8 mouse cellular contexts compared by ENCODE assay signal in the genomic region with DNA sequence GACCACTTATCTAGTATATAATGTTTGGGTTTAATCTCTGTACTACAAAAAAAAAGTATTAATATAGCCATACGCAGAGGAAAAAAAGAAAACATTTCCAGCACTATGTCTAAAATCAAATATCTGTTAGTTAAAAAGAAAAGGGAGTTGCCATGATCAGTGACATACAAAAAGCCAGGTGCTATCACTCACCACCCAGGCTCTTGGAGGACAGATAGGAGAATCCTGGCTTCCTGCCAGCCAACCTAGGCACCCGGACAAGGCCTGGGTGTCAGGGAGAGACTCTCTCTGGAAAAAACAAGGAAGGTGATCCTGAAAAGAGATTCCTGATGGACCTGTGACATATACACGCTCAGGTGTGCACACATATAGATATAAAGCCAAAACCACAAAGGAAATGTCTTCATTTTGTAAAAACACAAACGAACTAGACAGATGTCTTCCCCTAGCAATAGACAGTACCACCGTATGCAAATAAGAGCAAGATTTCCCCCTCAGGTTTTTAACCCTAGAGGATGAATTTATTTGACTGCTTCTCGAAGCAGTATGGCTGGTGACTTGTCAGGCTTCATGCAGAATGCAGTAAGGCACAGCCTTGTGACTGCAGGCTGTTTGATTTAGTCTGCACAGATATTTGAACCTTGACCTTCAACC. TPM values are rescaled to one million over a fixed set of nuclear protein-coding genes. Genes with fewer than 3 reads are reported as not detected.
DNase-seq lines count a peak whose midpoint lies in the region; ATAC-seq and TF ChIP-seq lines count a peak whose summit lies in the region.

No protein-coding gene starts in this region.

- H3K9me3 ChIP-seq in lung, postnatal 0 days (ENCODE audit: low read length): no peaks in the 10 kb centered on the region
- H3K9me3 ChIP-seq in limb, embryonic 11.5 days (ENCODE audit: control insufficient read depth, low read length): no peaks in the 10 kb centered on the region
- H3K9me3 ChIP-seq in neural tube, embryonic 15.5 days (replicated peaks): no peaks in the 10 kb centered on the region

- DNase-seq in adrenal gland, postnatal 10 days: peak; percentile 31
- no peak for DNase-seq in adrenal gland, postnatal 4 days (ENCODE audit: low spot score in 2 of 2)
- no peak for DNase-seq in lung, postnatal 0 days (ENCODE audit: low spot score)
- no peak for DNase-seq in lung, postnatal 10 days
- no peak for DNase-seq in limb, embryonic 11.5 days (ENCODE audit: low spot score)
- no peak for DNase-seq in layer of hippocampus, postnatal 25 days (ENCODE audit: extremely low spot score in 1 of 2, low spot score in 1 of 2)
- no peak for DNase-seq in layer of hippocampus, adult 18-20 months (ENCODE audit: low spot score in 2 of 2)

- no peaks in the 10 kb centered on the region for H3K36me3 ChIP-seq in lung, postnatal 0 days (ENCODE audit: insufficient read depth, low read length)
- no peaks in the 10 kb centered on the region for H3K36me3 ChIP-seq in limb, embryonic 11.5 days (ENCODE audit: control insufficient read depth, insufficient read depth, low read length)
- H3K36me3 ChIP-seq in neural tube, embryonic 15.5 days: no peaks in the 10 kb centered on the region

- peak overlapping the region; percentile 19; the same call in 1 of the 2 replicates for H3K4me3 ChIP-seq in lung, postnatal 0 days (ENCODE audit: low read depth, low read length)
- H3K4me3 ChIP-seq in limb, embryonic 11.5 days (ENCODE audit: low read depth, low read length): no peak overlapping the region
- peak overlapping the region; percentile 44 for H3K4me3 ChIP-seq in neural tube, embryonic 15.5 days (replicated peaks)

- no peak for TF ChIP-seq EP300 in lung, postnatal 0 days (IDR thresholded peaks at IDR 0.05)

- H3K4me2 ChIP-seq in lung, postnatal 0 days (replicated peaks; ENCODE audit: low read depth, low read length): peak overlapping the region; percentile 37; the same call in 1 of the 2 replicates
- peak overlapping the region; percentile 39; the same call in 1 of the 2 replicates for H3K4me2 ChIP-seq in limb, embryonic 11.5 days (ENCODE audit: low read depth, severe bottlenecking)
- peak overlapping the region; percentile 61 for H3K4me2 ChIP-seq in neural tube, embryonic 15.5 days

- no peak overlapping the region for H3K9ac ChIP-seq in lung, postnatal 0 days (replicated peaks; ENCODE audit: low read depth)
- H3K9ac ChIP-seq in limb, embryonic 11.5 days (ENCODE audit: low read length): no peak overlapping the region
- H3K9ac ChIP-seq in neural tube, embryonic 15.5 days (replicated peaks): peak overlapping the region; percentile 53

- H3K4me1 ChIP-seq in lung, postnatal 0 days (ENCODE audit: insufficient read depth, low read depth, low read length): peaks cover 8% of the 10 kb centered on the region; the same call in 1 of the 2 replicates
- peaks cover 2% of the 10 kb centered on the region; the same call in 1 of the 2 replicates for H3K4me1 ChIP-seq in limb, embryonic 11.5 days (ENCODE audit: control insufficient read depth, insufficient read depth, low read length)
- H3K4me1 ChIP-seq in neural tube, embryonic 15.5 days: peaks cover 30% of the 10 kb centered on the region

- no peaks in the 10 kb centered on the region for H3K27me3 ChIP-seq in lung, postnatal 0 days (replicated peaks; ENCODE audit: insufficient read depth, low read length)
- H3K27me3 ChIP-seq in limb, embryonic 11.5 days (ENCODE audit: control insufficient read depth, insufficient read depth, low read length): no peaks in the 10 kb centered on the region
- H3K27me3 ChIP-seq in neural tube, embryonic 15.5 days (replicated peaks): no peaks in the 10 kb centered on the region

- 38% methylated on average over 6 of the region's 6 CpGs for WGBS in lung, postnatal 0 days
- WGBS in limb, embryonic 11.5 days: 68% methylated on average over 6 of the region's 6 CpGs
- 47% methylated on average over 6 of the region's 6 CpGs for whole genome bisulfite sequencing in neural tube, embryonic 15.5 days

- no peak for TF ChIP-seq CTCF in lung, postnatal 0 days (IDR thresholded peaks at IDR 0.05)

- H3K27ac ChIP-seq in lung, postnatal 0 days (ENCODE audit: low read length): no peak overlapping the region
- H3K27ac ChIP-seq in limb, embryonic 11.5 days (replicated peaks; ENCODE audit: low read depth, low read length): no peak overlapping the region
- H3K27ac ChIP-seq in neural tube, embryonic 15.5 days (replicated peaks): peak overlapping the region; percentile 88

- no peak for ATAC-seq in lung, postnatal 0 days
- no peak for ATAC-seq in limb, embryonic 11.5 days (ENCODE audit: insufficient number of reproducible peaks, low FRiP score, low TSS enrichment, low read depth)
- ATAC-seq in neural tube, embryonic 15.5 days (ENCODE audit: low FRiP score): peak; percentile 33

RNA-seq across cellular contexts. Expression of a gene that starts 0.6 kb away (rescaled TPM):
- total RNA-seq in adrenal gland, postnatal 10 days (2021): 1 to 10 TPM; 2.3 to 3.7 TPM
- 1 to 10 TPM; 3.6 to 4.3 TPM for total RNA-seq in adrenal gland, postnatal 4 days (2021)
- polyA plus RNA-seq in lung, postnatal 0 days (2015; fragmentation: Nextera tagmentation; extraction: Ambion mirVana): 0.23 TPM in 1 of 2 replicates, not detected in the other
- 0.20 and 0.21 TPM in 2 replicates for polyA plus RNA-seq in limb, embryonic 11.5 days (2014; fragmentation: Nextera tagmentation; extraction: Ambion mirVana)
- polyA plus RNA-seq in neural tube, embryonic 15.5 days (2015; fragmentation: Nextera tagmentation; extraction: Ambion mirVana): 10.2 and 12.3 TPM in 2 replicates
- 1 to 10 TPM; 3.5 to 4.3 TPM for total RNA-seq in layer of hippocampus, postnatal 25 days (2021)
- total RNA-seq in layer of hippocampus, adult 18-20 months (2021): 1 to 10 TPM; 4.1 to 4.2 TPM
